Mouse (Mus musculus): ENCODE results near the gene Tmem214.

Gene Tmem214

DNA sequence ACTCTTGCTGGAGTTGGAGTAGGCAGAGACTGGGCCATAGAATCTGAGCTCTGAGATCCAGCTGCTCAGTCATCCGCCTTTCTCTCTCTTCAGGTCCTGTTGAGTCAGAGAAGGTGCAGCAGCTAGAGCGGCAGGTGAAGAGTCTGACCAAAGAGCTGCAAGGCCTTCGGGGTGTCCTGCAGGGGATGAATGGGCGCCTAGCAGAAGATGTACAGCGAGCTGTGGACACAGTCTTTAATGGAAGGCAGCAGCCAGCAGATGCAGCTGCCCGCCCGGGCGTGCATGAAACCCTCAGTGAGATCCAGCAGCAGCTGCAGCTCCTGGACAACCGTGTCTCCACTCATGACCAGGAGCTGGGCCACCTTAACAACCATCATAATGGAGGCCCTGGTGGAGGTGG lies 49.0 kb downstream of the Tmem214 start:
- peak; percentile 55 for DNase-seq

DNA sequence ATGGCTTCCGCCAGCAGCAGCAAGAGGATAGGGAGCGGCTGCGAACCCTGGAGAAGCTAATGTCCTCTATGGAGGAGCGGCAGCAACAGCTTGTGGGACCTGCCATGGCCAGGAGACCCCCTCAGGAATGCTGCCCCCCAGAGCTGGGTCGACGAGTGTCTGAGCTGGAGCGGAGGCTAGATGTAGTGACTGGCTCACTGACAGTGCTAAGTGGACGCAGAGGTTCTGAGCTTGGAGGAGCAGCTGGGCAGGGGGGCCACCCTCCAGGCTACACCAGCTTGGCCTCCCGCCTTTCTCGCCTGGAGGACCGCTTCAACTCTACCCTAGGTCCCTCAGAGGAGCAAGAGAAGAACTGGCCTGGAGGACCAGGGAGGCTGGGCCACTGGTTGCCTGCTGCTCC lies 49.5 kb downstream of the Tmem214 start:
- DNase-seq: peak; percentile 55

DNA sequence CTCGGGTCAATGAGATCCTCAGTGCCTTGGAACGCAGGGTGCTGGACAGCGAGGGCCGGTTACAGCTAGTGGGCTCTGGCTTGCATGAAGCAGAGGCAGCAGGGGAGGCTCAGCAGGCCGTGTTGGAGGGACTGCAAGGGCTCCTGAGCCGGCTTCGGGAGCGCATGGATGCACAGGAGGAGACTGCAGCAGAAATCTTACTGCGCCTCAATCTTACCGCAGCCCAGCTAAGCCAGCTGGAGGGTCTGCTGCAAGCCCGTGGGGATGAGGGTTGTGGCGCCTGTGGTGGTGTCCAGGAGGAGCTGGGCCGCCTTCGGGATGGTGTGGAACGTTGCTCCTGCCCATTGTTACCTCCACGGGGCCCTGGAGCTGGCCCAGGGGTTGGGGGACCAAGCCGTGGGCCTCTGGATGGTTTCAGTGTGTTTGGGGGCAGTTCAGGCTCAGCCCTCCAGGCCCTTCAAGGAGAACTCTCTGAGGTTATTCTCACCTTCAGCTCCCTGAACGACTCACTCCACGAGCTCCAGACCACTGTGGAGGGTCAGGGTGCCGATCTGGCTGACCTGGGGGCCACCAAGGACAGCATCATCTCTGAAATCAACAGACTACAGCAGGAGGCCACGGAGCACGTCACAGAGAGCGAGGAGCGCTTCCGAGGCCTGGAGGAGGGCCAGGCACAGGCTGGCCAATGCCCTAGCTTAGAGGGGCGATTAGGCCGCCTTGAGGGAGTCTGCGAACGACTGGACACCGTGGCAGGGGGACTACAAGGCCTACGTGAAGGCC lies 50.3 kb downstream of the Tmem214 start:
- DNase-seq: peak; percentile 56

DNA sequence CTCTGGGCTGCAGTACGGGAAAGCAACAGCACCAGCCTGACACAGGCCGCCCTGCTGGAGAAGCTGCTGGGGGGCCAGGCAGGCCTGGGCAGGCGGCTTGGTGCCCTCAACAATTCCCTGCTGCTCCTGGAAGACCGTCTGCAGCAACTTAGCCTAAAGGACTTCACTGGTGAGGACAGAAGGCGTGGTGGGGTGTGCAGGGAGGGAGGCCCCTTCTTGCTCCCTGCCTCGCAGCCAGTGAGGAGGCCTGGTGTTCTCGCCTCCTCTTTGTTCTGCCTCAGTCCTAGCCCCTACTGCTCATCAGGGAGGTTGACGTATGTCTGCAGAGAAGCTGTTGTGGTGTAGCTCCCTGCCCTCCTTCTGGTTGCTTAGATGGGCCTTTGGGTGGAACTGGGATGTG lies 50.9 kb downstream of the Tmem214 start:
- DNase-seq: no peak

DNA sequence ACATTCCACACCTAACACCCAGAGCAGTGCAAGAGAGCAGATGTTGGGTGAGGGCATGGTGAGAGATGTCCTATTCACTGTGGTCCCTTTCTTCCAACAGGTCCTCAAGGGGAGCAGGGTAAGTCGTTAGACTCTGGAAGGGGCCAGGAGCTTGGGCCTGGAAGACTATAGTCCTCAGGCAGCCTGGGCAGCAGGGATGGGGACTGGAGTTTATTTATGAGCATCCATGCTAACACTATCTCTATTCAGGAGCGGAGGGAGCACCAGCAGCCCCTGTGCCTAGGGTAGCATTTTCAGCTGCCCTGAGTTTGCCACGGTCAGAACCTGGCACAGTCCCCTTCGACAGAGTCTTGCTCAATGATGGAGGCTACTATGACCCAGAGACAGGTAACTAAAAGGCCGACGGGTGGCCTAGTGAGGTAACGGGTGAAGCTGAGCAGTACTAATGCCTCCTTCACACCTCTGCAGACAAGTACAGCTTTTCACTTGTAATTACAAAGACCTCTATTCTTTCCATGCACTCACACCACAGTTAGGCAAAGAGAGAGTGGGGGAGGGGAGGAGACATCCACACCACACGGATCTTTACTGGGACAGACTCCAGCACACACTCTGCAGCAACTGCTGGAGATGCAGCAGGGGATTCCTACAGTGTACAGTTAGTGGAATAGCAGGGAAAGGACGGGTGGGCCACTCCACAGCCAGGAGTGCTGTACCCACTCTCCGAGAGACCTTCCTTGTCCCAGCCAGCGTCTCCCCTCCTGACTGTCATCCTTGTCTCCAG lies 52.2 kb downstream of the Tmem214 start:
- DNase-seq: peak; percentile 68

DNA sequence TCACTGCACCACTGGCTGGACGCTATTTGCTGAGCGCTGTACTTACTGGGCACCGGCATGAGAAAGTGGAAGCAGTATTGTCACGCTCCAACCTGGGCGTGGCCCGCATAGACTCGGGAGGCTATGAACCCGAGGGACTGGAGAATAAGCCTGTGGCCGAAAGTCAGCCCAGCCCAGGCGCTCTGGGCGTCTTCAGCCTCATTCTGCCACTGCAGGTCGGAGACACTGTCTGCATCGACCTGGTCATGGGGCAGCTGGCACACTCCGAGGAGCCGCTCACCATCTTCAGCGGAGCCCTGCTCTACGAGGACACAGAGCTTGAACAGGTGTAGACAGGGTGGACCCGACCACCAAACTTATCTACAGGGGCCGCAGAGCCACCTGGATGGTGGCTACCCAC lies 52.8 kb downstream of the Tmem214 start:
- DNase-seq: peak; percentile 71

DNA sequence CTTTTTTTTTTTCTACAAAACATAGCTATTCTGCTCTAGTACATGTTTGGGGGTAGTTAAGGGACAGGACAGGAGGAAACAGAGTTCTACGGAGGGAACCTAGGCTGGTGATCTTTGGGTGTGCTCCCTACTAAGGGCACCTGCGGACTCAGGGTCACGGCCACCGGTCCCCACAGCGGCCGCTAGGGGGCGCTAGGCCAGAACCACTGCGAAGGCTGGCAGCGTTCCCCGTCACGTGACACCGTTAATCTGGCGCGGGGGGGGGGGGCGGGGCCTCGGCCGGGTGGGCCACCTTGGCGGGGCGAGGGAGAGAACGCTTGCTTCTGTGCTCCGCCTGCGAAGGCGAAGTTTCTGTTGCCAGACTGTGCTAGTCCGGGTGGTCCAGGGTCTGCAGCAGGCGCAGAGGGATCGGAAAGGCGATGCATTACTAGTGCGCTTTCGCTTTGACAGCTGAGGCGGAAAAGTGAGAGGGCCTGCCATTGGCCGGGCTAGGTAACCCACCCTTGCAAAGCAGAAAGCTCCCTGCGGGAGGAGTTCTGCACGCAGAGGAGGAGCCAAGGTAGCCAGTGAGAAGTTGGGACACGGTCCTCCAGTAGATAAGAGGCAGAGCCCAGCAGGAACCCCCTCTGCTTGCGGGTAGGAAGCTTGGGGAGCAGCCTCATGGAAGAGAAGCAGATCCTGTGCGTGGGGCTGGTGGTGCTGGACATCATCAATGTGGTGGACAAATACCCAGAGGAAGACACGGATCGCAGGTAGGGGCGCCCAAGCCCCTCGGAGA lies 53.6 kb downstream of the Tmem214 start, which contains the start of gene Khk:
TSS of gene Khk (plus strand) at position 176 of the 778 bp plus-strand sequence.
- peak; percentile 90 for DNase-seq

DNA sequence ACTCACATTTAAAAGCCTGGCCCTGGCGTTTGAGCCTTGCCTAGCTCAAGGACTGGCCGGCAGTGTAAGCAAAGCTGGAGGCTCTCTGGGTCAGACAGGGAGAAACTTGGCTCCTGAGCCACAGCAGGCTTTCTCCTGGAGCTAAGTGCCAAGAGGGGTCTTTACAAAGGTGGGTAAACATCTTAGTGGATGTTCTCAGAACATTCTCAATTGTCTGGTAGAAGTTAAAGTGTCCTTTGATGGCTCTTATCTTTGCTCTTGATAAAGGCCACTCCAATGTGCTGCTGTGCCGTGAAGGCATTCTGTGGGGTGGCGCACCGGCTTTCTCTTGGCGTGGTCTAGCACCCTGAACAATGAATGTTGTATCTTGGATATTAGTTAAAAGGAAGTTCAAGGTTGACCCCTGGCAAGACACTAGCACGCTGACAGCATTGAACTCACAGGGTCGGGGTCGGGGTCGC lies 54.8 kb downstream of the Tmem214 start:
- no peak for DNase-seq

DNA sequence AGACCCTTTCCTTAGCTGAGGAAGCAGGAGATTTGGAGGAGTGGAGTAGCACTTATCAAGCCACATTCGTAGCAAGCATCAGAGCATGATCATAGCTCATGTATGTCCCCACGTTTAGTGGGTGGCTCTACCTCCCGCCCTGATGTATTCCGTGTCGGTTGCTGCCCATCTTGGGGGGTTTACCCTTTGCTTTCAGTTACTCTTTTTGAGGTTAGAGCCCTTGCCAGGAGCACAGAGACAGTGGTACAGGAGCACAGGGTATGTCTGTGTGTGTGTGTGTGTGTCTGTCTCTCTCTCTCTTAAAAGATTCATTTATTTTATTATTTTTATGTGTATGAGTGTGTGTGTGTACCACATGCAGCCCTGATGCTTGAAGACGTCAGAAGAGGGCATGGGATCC lies 55.3 kb downstream of the Tmem214 start:
- no peak for DNase-seq

DNA sequence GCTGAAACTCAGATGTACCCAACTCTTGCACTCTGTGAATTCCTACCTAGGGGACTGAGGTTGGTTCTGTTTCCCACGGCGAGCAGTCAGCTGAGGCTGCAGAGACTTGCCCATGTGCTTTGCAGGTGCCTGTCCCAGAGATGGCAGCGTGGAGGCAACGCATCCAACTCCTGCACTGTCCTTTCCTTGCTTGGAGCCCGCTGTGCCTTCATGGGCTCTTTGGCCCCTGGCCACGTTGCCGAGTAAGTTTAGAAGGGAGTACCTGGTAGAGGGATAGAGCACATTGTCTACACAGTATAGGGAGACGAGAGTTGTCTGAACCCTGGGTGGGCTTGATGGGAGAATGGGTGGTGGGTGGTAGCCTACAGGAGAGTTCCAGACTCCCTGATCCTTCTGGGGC lies 56.8 kb downstream of the Tmem214 start:
- DNase-seq: peak; percentile 35

DNA sequence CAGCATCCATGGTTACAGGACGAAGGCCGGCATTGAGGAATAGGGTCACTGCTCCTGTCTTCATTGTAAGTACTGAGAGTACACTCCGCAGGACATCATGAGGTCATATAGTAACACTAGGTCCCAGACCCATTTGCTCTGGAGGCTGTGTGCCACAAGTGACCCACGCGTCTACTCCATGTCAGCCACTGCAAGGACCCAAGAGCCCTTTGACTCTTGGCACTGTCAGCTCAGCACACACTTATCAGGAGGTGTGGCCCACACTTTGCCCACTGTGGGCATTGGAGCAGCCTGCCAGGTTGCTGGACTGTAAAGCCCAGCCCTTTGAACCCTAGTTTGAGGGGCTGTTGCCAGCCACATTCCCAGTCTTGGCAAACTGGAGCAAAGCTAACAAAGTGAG lies 57.4 kb downstream of the Tmem214 start:
- peak; percentile 28 for DNase-seq

DNA sequence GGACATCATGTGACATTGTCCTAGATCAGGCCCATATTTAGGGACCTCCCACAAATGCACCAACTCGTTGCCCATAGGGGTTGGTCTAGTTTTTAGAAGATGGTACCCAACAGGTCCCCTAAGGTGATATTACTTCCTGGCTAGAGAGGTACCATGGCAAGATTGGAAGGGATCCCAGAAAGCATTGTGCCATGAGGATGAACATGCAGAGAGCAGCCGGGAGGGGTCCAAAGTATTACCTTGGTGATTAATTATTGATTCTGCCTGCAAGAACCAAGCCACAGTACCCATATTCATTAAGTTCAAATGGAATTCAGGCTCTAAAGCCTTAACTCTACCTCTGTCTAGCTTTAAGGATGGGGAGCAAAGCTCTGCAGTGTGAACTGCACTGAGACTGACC lies 58.3 kb downstream of the Tmem214 start:
- DNase-seq: no peak

DNA sequence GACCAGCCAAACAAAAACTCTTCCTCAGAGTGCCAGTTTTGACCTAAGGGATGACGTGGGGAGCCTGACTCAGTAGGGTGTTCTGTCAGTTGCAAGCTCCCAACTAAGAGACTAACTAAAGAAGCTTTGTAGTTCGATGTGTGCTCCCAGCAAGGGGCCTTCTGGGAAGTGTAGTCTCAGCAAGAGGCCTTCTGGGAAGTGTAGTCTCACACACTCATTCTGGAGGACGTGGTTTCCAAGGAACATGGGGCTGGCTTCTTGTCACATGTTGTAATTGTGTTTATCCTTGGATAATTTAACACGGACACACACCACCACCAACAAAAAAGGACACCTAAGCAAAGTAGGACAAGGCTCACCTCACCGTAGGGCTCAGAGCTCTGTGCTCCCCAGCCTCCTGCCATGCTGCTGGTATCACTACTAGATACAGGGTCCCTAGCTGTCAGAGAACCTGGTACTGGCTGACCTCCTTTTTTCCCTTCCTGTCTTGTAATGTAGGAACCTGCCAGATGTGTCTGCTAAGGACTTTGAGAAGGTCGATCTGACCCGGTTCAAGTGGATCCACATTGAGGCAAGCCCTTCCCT lies 60.2 kb downstream of the Tmem214 start:
- DNase-seq: peak; percentile 50
